Mouse (Mus musculus): ENCODE data around the gene Tmem131. TPM values are rescaled to one million over a fixed set of nuclear protein-coding genes. Genes with fewer than 3 reads are reported as not detected.
"Not testable (repeated sequence)": the region's sequence is repeated elsewhere in the genome, so short reads cannot be mapped to it uniquely, and the experiment has no call there.

Gene Tmem131
- polyA plus RNA-seq, 3 experiments from 2014 or later = 7.5 to 15.1 (median 13.0) TPM

- ATAC-seq = peak; percentile 27
Observed at GRCm38 (mm10) chr1:36915200-36915580, 28.3 kb downstream of the Tmem131 start.

- ATAC-seq = no peak
Observed at GRCm38 (mm10) chr1:36914455-36915199, 28.8 kb downstream of the Tmem131 start.

DNA sequence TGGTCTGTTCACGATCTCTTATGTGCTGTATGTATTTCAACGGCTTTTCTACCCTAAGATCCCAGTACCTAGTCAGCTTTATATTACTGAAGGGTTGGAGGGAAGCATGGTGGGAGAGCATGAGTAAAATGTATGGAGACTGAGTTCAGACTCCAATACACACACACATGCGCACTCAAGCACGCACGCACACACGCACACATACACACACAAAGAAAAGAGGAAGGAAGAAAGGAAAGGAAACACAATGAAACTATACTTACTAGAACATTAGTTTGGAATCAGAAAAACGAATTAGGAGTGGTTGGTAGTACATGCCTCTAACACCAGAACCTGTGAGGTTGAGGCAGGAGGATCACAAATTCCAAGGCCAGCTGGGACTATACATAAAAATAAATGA, 29.7 kb downstream of the Tmem131 start:
- no peak for ATAC-seq

DNA sequence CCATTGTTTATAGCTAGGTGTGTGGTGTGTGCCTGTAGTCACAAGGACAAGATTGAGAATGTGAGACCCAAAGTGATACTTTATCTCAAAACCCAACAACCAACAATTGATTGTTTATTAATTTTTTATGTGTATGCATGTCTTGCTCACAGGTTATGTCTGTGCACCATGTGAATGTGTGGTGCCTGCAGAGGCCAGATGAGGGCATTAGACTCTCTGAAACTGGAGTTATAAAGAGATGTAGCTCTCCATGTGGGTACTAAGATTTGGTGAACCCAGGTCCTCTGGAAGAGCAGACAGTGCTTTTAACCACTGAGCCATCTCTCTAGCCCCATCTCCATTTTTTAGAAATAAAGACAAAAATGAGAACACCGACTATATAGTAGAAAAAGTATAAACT, 31.2 kb downstream of the Tmem131 start:
- ATAC-seq = no peak

- ATAC-seq = peak; percentile 42
Observed at GRCm38 (mm10) chr1:36911603-36912002, 31.9 kb downstream of the Tmem131 start.

- ATAC-seq = peak; percentile 85
Observed at GRCm38 (mm10) chr1:36910397-36910796, 33.1 kb downstream of the Tmem131 start.

GRCm38 (mm10) chr1:36909965-36910364, 33.5 kb downstream of the Tmem131 start:
- not testable (repeated sequence) for ATAC-seq

DNA sequence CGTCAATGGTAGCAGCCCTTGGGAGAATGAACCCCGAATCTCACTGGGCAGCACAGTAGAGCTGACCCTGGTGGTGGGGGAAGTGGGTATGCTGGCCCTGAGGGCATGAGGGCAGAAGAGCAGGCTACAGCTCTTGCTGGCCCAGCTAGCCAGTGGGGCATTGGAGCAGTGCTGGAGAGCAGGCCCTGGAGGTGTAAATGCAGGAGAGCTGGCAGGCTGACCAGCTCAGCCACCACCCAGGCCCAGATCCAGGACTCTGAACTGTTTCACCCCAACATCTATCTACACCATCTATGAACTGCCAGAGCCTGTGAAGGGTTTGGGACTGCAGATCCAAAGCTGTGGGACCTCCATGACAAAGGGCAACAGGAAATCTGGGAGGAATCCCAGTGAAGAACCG, 38.2 kb downstream of the Tmem131 start:
- ATAC-seq = no peak

GRCm38 (mm10) chr1:36904489-36904888, 39.0 kb downstream of the Tmem131 start:
- ATAC-seq = no peak

GRCm38 (mm10) chr1:36904084-36904451, 39.4 kb downstream of the Tmem131 start:
- no peak for ATAC-seq

- no peak for ATAC-seq
Observed at GRCm38 (mm10) chr1:36903376-36904083, 39.9 kb downstream of the Tmem131 start.

DNA sequence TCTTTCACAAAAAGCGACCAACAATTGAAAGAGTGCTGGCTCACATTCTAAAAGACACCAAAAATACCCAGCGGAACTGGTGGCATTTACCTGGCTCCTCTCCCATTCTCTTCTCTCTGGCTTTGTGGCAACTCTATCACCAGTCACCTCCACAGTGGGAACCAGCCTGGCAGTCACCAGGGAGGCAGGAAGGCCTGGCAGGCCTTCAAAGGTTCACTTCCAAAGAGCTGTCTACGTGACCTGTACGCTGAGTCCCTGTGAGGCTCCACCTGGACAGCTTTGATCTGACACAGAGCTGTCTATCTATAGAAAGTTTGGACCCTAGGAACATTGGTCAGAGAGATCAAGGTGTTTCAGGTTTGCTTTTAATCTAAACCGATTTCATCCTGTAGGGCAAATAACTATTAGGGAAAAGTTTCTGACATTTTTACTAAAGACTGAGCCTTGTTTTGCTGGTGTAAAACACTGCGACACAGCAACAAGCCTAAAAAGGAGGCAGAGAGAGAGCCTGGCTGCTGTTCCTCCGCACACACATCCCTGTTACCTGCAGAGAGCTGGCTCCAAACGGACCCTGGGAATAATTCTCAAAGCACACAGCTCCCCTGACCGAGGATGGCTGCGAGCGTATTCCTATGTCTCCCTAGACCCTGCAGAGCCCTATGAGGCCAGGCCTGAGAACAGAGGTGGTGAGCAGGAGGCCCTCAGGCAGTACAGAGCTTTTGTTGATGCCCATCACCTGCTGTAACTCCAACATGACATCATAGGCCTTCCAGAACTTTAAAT, 40.7 kb downstream of the Tmem131 start:
- ATAC-seq = no peak

GRCm38 (mm10) chr1:36899622-36900021, 43.8 kb downstream of the Tmem131 start:
- no peak for ATAC-seq

DNA sequence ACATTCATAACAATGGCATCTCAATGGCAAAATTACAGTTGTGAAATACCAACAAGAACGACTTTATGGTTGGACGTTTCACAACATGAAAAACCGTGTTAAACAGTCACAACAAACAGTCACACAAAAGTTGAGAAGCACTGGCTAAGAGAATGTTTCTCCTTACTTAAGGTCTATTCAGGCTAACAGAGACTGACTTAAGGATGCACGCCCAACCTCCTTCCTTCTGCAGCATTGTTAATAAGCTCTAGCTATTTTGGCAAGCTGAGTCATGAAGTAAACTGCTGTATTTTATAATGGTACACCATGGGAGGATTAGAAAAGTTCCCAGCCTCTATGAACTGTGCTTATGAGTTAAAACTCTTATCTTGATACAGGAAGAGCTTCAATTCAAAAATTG, 47.0 kb downstream of the Tmem131 start:
- ATAC-seq = no peak

DNA sequence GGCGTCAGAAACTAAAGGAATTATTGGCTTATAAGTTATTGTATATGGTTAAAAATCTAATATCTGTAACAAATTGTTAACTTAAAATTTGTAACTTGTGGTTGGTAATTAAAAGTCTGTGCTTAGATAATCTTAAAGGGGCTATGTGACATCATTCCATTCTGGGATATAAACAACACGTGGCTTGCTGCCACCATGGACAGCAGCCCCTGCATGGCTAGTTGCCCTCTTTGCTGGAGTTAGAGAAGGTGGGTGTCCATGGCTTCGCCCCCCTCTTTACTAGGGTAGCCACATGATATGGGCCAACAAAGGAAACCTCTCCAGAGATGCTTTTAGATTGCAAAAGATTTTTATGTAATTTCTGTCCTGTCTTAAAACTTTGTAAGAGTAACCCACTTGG, 48.0 kb downstream of the Tmem131 start:
- ATAC-seq = no peak

DNA sequence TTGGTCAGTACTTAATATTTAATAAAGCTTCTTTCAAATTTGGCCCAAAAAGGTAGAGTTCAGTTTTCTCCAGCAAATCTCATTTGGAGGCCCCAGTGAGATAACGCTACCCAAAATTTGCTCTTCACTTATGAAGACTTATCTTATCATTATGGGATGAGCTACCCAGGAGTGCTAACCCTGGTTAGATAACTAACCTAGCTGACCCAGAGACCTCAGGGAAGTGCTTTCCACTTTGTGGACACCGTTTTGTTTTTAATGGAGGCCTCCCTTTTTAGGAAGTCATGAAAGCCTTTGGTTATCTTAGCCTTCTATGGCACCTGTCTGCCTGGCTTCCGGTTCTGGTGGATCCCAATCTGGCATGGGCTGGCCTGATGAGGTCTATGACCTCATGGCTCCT, 49.3 kb downstream of the Tmem131 start:
- no peak for ATAC-seq

GRCm38 (mm10) chr1:36893720-36894119, 49.7 kb downstream of the Tmem131 start:
- not testable (repeated sequence) for ATAC-seq

GRCm38 (mm10) chr1:36893146-36893545, 50.3 kb downstream of the Tmem131 start:
- no peak for ATAC-seq

DNA sequence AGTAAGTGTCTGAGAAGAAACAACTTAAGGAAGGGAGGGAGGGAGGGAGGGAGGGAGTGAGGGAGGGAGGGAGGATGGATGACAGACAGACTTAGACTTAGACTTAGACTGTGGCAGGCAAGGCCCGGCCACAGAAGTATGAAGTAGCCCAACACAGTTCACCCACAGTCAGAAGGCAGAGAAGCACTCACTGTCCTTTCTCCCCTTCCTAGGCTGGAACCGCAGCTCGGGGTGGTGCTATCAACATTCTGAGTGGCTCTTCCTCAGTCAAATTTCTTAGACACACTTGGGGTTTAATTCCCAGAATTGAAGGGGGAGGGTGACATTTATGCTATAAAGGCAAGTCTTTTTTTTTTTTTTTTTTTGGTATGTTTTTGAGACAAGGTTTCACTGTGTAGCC, 51.0 kb downstream of the Tmem131 start:
- peak; percentile 48 for ATAC-seq

GRCm38 (mm10) chr1:36889016-36889415, 54.5 kb downstream of the Tmem131 start:
- ATAC-seq = no peak

DNA sequence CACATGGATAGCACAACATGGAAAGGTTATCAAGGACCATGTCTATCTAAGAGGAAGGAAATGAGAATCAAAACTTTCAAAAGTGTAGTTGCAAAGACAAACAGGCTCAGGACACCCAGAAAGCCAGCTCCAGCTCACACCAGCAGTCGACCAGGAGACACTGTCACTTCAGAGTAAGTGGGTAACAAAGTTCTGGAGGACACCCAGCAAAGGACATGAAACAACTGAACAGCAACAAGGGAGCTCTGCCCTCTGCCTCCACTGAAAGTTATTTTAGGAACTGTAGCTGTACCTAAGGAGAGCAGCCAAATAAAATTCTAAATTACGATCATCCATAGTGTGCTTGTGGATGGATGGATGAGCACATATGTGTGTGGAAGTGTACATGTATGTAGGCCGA, 56.3 kb downstream of the Tmem131 start:
- ATAC-seq = no peak

DNA sequence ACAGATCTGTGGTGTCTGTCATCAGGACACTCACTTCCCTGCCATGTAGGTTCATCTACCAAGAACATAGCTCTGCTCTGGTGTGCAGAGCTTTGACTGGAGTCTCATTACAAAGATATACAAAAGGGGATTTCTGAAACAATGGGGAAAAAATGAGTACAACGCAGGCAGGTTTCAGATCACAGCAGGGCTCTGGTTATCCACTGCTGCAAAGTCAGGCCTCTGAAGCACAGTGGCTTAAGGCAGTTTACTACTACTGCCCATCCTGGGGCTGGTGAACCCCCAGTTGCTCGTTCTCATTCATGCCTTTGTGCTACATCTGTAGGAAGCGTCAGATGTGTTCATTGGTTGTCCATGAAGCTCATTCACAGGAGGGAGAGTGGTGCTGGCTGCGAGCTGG, 57.0 kb downstream of the Tmem131 start:
- peak; percentile 55 for ATAC-seq

- no peak for ATAC-seq
Observed at GRCm38 (mm10) chr1:36884536-36884935, 58.9 kb downstream of the Tmem131 start.

DNA sequence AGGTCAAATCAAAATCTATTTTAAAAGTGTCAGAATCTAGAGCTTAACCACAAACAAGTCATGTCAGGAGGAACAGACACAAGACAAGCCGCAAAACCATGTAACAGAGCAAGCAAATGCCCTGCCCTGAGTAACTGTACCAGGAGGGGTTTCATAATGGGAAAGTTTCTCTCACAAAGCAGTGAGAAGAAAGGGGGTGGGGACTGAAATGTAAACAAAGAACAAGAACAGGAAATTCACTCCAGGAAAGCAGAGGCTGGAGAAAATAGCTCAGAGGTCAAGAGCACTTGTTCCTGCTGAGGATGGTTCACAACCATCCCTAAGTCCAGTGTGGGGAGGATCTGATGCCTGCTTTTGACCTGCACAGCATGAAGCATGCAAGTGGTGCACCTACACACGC, 59.7 kb downstream of the Tmem131 start:
- peak; percentile 30 for ATAC-seq

Measured in inflammation-experienced regulatory T-cells, adult 6 months (primary cell).